Mouse (Mus musculus): ENCODE data around the gene Nfatc2ip.

DNA sequence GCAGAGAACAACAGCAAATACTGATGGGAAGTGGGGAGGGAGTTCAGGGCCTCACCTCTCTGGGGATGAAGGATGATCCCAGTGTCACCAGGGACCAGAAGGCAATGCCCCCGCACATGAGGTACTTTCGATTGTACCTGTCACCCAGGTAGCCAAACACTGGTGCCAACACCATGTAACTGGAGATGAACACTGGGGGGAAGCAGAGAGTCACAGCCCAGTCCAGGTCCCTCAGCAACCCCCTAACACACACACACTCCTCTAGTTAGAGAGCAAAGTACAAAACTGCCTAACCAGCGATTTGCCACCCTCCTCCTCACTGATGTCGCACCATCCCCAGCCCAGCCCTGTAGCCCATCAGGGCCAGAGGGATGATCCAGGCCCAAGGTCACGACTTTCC, 21.5 kb downstream of the Nfatc2ip start:
- TF ChIP-seq CHD2 (IDR thresholded peaks at IDR 0.05; ENCODE audit: low read depth, low read length) (no peak), ZC3H11A (IDR thresholded peaks at IDR 0.05; ENCODE audit: borderline replicate concordance, low read depth, low read length) (no peak), ZNF384 (IDR thresholded peaks at IDR 0.05; ENCODE audit: low read depth, low read length) (no peak), MAFK (IDR thresholded peaks at IDR 0.05; ENCODE audit: insufficient read depth, low read depth, low read length) (peak; percentile 22; the same call in 1 of the 2 replicates), HCFC1 (IDR thresholded peaks at IDR 0.05; ENCODE audit: borderline replicate concordance, insufficient read depth, low read length) (no peak)

Measured in ES-E14 (cell line).